Mouse (Mus musculus) ES-E14 (cell line): Measurements from ENCODE around the gene Plekhg1.

Experiments
- CHD2 ChIP-seq: IDR thresholded peaks from 2 replicates; pipeline ENCODE4 v1.6.1; 2014; ENCODE audit warnings: mild to moderate bottlenecking, low read depth, low read length, inconsistent platforms
- MAFK ChIP-seq: IDR thresholded peaks from 2 replicates; pipeline ENCODE4 v1.6.1; 2014; ENCODE audit warnings: mild to moderate bottlenecking, low read depth, low read length, inconsistent platforms; ENCODE audit not compliant: insufficient read depth
- ZC3H11A ChIP-seq: IDR thresholded peaks from 2 replicates; pipeline ENCODE4 v1.6.1; 2012; ENCODE audit warnings: low read depth, mild to moderate bottlenecking, inconsistent platforms, low read length, borderline replicate concordance
- ZNF384 ChIP-seq: IDR thresholded peaks from 2 replicates; pipeline ENCODE4 v1.6.1; 2012; ENCODE audit warnings: low read depth, low read length, inconsistent platforms

DNA sequence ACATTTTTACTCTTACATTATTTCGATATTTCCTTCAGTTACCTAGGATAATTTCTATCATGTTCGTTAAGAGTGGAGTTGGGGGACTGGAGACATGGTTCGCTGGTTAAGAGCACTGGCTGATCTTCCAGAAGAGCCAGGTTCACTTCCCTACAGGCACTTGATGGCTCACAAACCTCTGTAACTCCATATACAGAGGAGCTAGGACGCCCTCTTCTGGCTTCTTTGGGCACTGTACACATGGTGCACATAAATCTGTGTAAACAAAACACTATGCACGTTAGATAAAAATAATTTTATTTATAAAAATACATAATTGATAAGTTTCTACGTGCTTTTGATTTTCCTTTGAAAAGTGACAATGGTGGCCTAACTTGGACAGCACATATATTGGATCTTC lies 61.1 kb downstream of the Plekhg1 start:
- TF ChIP-seq MAFK (no peak), ZC3H11A (peak; percentile 30; the same call in 1 of the 2 replicates), ZNF384 (no peak), CHD2 (no peak)
